Mouse (Mus musculus) G1E (cell line): ENCODE measurements around the gene Kcna6. TPM values are rescaled to one million over a fixed set of nuclear protein-coding genes. Genes with fewer than 3 reads are reported as not detected.

Experiments
- ATAC-seq: 2 replicates; pipeline ENCODE4 v1.8.0; 2016; ENCODE audit warnings: mild to moderate bottlenecking; ENCODE audit not compliant: insufficient number of reproducible peaks, poor library complexity, low FRiP score, severe bottlenecking; ENCODE audit errors: extremely low read depth
- DNase-seq: peaks from one replicate; pipeline ENCODE4 v3.0.0; 2012; ENCODE audit warnings: low spot score
- H3K27me3 ChIP-seq: 2 replicates; pipeline ENCODE4 v1.6.1; 2012; ENCODE audit warnings: mild to moderate bottlenecking, low read length, inconsistent platforms; ENCODE audit not compliant: insufficient read depth
- H3K36me3 ChIP-seq: replicated peaks from 2 replicates; pipeline ENCODE3; 2012; ENCODE audit warnings: mild to moderate bottlenecking, inconsistent platforms
- H3K4me1 ChIP-seq: 2 replicates; pipeline ENCODE4 v1.6.1; 2012; ENCODE audit warnings: low read depth, low read length, inconsistent platforms, mixed read lengths; ENCODE audit not compliant: insufficient read depth
- H3K4me3 ChIP-seq: 2 replicates; pipeline ENCODE4 v1.5.1; 2012; ENCODE audit warnings: low read depth, mild to moderate bottlenecking, inconsistent platforms, low read length, moderate library complexity, mixed read lengths
- H3K9me3 ChIP-seq: replicated peaks from 2 replicates; pipeline ENCODE4 v1.6.1; 2012; ENCODE audit warnings: inconsistent platforms
- CTCF ChIP-seq: IDR thresholded peaks from 2 replicates; pipeline ENCODE4 v1.5.1; 2012; ENCODE audit warnings: low read depth, low read length, inconsistent platforms, mixed read lengths
- GATA1 ChIP-seq: IDR thresholded peaks from 2 replicates; pipeline ENCODE4 v1.6.1; 2012; ENCODE audit warnings: borderline replicate concordance, low read length, inconsistent platforms, mixed read lengths
- GATA2 ChIP-seq: IDR thresholded peaks from 2 replicates; pipeline ENCODE4 v1.6.1; 2012; ENCODE audit warnings: low read depth, low read length, inconsistent platforms, borderline replicate concordance
- POLR2AphosphoS5 ChIP-seq: IDR thresholded peaks from 2 replicates; pipeline ENCODE4 v1.6.1; 2012; ENCODE audit warnings: low read depth, low read length, inconsistent platforms; ENCODE audit not compliant: insufficient replicate concordance
- TAL1 ChIP-seq: conservative IDR thresholded peaks from 2 replicates; pipeline ENCODE4 v1.6.1; 2012; ENCODE audit warnings: low read depth, low read length, inconsistent platforms, mixed read lengths
- polyA plus RNA-seq: library from polyadenylated mRNA; stranded (reverse); fragments of >175 nt; gene quantifications from 2 replicates; pipeline ENCODE4 v1.2.3, GENCODE M21; 2012
- total RNA-seq, 2 experiments: library from RNA; stranded (forward) in 1 of 2; stranded (reverse) in 1 of 2; fragments of 200-1000 nt in 1 of 2; fragments of >200 nt in 1 of 2; fragmentation: Nextera tagmentation in 1 of 2; gene quantifications; 2 replicates each; pipeline ENCODE4 v1.2.3; 2014 to 2017

Kcna6 gene
- total and polyA plus RNA-seq, 3 experiments = 0.16 TPM; not detected in 2

GRCm38 (mm10) chr6:126685135-126685534 lies 55.3 kb downstream of the Kcna6 start:
- DNase-seq (no peak), ATAC-seq (no peak)
- Histone ChIP-seq H3K9me3 (peaks cover 74% of the 10 kb centered on the region), H3K27me3 (no peaks in the 10 kb centered on the region), H3K4me1 (no peaks in the 10 kb centered on the region), H3K36me3 (no peaks in the 10 kb centered on the region), H3K4me3 (no peak overlapping the region)
- TF ChIP-seq TAL1 = no peak
- no peak for TF ChIP-seq POLR2AphosphoS5
- TF ChIP-seq CTCF = no peak
- no peak for TF ChIP-seq GATA2
- no peak for TF ChIP-seq GATA1

DNA sequence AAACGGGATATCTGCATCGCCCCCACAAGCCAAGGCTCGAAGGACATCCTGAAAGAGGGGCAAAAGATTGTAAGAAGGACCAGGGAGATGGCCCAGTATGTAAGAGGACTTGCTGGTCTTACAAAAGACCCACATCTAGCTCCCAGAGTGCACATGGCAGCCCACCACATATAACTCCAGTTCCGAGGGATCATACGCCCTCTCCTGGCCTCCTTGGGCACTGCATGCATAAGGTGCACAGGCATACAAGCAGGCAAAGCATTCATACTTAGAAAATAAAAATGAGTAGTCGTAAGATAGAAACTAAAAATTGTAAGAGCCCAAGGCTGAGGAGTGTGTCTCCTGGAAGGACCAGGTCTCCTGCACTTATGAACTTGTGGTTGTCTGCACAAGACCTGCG lies 61.5 kb downstream of the Kcna6 start:
- peaks cover 77% of the 10 kb centered on the region for H3K9me3 ChIP-seq
- no peaks in the 10 kb centered on the region for H3K4me1 ChIP-seq
- DNase-seq (no peak), ATAC-seq (no peak)
- H3K4me3 ChIP-seq = no peak overlapping the region
- no peaks in the 10 kb centered on the region for H3K36me3 ChIP-seq
- TF ChIP-seq GATA1 (no peak), GATA2 (no peak), CTCF (no peak), TAL1 (no peak), POLR2AphosphoS5 (no peak)
- no peaks in the 10 kb centered on the region for H3K27me3 ChIP-seq

DNA sequence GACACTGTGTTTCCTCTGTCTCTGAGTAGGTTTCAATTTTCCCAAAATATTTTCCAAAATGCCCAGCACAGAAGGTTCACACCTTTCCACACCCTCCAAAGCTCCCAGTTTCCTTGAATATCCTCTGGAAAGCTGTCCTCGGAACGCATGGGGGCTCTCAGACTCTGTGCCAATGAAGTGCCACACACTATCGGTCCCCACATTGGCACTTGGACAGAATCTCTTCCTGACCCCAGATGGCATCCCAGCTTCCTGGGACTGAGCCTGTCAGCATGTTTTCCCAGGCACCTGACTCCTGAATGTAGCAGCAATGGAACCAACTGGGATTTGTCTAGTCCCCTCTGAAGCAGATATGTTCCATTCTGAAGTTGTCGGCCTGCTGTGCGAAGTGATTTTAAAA lies 73.5 kb downstream of the Kcna6 start:
- Histone ChIP-seq H3K36me3 (no peaks in the 10 kb centered on the region), H3K9me3 (peaks cover 67% of the 10 kb centered on the region), H3K27me3 (no peaks in the 10 kb centered on the region), H3K4me3 (no peak overlapping the region), H3K4me1 (no peaks in the 10 kb centered on the region)
- DNase-seq = no peak
- no peak for ATAC-seq
- TF ChIP-seq GATA1 = no peak
- TF ChIP-seq GATA2 = no peak
- no peak for TF ChIP-seq POLR2AphosphoS5
- no peak for TF ChIP-seq TAL1

DNA sequence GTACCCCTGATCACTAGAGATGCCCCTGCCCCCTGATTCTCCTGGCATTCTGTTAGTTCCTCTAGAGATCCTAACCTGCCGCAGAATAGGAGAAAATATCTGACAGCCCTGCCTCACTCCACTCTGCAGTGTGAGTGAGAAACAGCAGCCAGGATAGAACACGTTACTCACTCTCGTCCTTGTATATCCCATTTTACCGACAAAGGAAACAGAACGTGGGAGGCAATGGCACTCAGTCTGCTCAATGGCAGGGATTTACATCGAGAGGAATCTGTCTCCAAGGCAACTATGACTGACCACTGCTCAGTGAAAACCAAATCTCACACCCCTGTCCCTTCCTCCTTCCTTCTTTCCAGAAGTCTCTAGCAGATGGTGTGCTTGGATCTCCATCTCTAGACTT lies 74.4 kb downstream of the Kcna6 start:
- no peaks in the 10 kb centered on the region for H3K27me3 ChIP-seq
- no peak for TF ChIP-seq CTCF
- no peak for TF ChIP-seq GATA1
- no peak for TF ChIP-seq TAL1
- TF ChIP-seq POLR2AphosphoS5 = no peak
- TF ChIP-seq GATA2 = no peak

GRCm38 (mm10) chr6:126664569-126664968 lies 75.9 kb downstream of the Kcna6 start:
- DNase-seq (no peak), ATAC-seq (no peak)
- Histone ChIP-seq H3K27me3 (no peaks in the 10 kb centered on the region), H3K4me1 (no peaks in the 10 kb centered on the region), H3K9me3 (peaks cover 59% of the 10 kb centered on the region), H3K4me3 (no peak overlapping the region), H3K36me3 (no peaks in the 10 kb centered on the region)
- TF ChIP-seq GATA1 = no peak
- TF ChIP-seq GATA2 = no peak
- no peak for TF ChIP-seq POLR2AphosphoS5
- no peak for TF ChIP-seq TAL1
- no peak for TF ChIP-seq CTCF

More for the DNA sequence above, 74.4 kb downstream of the Kcna6 start:
- H3K4me3 ChIP-seq = no peak overlapping the region
- DNase-seq (no peak), ATAC-seq (no peak)
- no peaks in the 10 kb centered on the region for H3K36me3 ChIP-seq
- H3K9me3 ChIP-seq = peaks cover 65% of the 10 kb centered on the region
- no peaks in the 10 kb centered on the region for H3K4me1 ChIP-seq

Other genes with a start within 250 kb of the Kcna6 start
- gene Kcna5, start 205.3 kb downstream of the Kcna6 start, total RNA-seq (2014; fragmentation: Nextera tagmentation) = not detected in 2 replicates
- gene Kcna5, start 205.3 kb downstream of the Kcna6 start, total RNA-seq (2017) = 0.06 TPM in 1 of 2 replicates, not detected in the other
- not detected in 2 replicates for gene Kcna5, start 205.3 kb downstream of the Kcna6 start, polyA plus RNA-seq
- gene Kcna1, start 94.3 kb downstream of the Kcna6 start, total RNA-seq (2014; fragmentation: Nextera tagmentation) = not detected in 2 replicates
- gene Kcna1, start 94.3 kb downstream of the Kcna6 start, total RNA-seq (2017) = 0.05 and 0.12 TPM in 2 replicates
- not detected in 2 replicates for gene Kcna1, start 94.3 kb downstream of the Kcna6 start, polyA plus RNA-seq
- gene Ndufa9, start 108.5 kb upstream of the Kcna6 start, total RNA-seq (2014; fragmentation: Nextera tagmentation) = 45.5 and 58.8 TPM in 2 replicates
- gene Ndufa9, start 108.5 kb upstream of the Kcna6 start, total RNA-seq (2017) = 138 and 139 TPM in 2 replicates
- gene Ndufa9, start 108.5 kb upstream of the Kcna6 start, polyA plus RNA-seq = 4.7 and 5.5 TPM in 2 replicates
- not detected in 2 replicates for gene Akap3, start 112.4 kb upstream of the Kcna6 start, total RNA-seq (2014; fragmentation: Nextera tagmentation)
- gene Akap3, start 112.4 kb upstream of the Kcna6 start, total RNA-seq (2017) = 0.16 TPM in 1 of 2 replicates, not detected in the other
- gene Akap3, start 112.4 kb upstream of the Kcna6 start, polyA plus RNA-seq = not detected in 2 replicates
- gene Dyrk4, start 181.2 kb upstream of the Kcna6 start, total RNA-seq (2014; fragmentation: Nextera tagmentation) = not detected in 2 replicates
- gene Dyrk4, start 181.2 kb upstream of the Kcna6 start, total RNA-seq (2017) = not detected in 2 replicates
- gene Dyrk4, start 181.2 kb upstream of the Kcna6 start, polyA plus RNA-seq = not detected in 2 replicates
- 75.9 and 77.4 TPM in 2 replicates for gene Rad51ap1, start 198.9 kb upstream of the Kcna6 start, total RNA-seq (2014; fragmentation: Nextera tagmentation)
- gene Rad51ap1, start 198.9 kb upstream of the Kcna6 start, total RNA-seq (2017) = 180 and 187 TPM in 2 replicates
- gene Rad51ap1, start 198.9 kb upstream of the Kcna6 start, polyA plus RNA-seq = 41.8 and 50.2 TPM in 2 replicates
- 27.3 and 36.3 TPM in 2 replicates for gene D6Wsu163e, start 199.3 kb upstream of the Kcna6 start, total RNA-seq (2014; fragmentation: Nextera tagmentation)
- gene D6Wsu163e, start 199.3 kb upstream of the Kcna6 start, total RNA-seq (2017) = 61.2 and 65.9 TPM in 2 replicates
- gene D6Wsu163e, start 199.3 kb upstream of the Kcna6 start, polyA plus RNA-seq = 3.3 and 4.0 TPM in 2 replicates